32 mouse cellular contexts compared by ENCODE assay signal in genomic region chr7:34159167-34159566, GRCm38 (mm10). TPM values are rescaled to one million over a fixed set of nuclear protein-coding genes. Genes with fewer than 3 reads are reported as not detected.
DNase-seq lines count a peak whose midpoint lies in the region; ATAC-seq and TF ChIP-seq lines count a peak whose summit lies in the region.
"Had no signal": no experiment of that assay in that cellular context is flagged by ENCODE, and none has a peak within 500 bp of the region (broad histone marks: within the 10 kb centered on the region; RNA-seq: fewer than 3 reads in every experiment).

No protein-coding gene starts in this region.

- 90% methylated on average over 3 of the region's 3 CpGs for whole genome bisulfite sequencing in cerebellum, adult 2 months
- 96% methylated on average over 3 of the region's 3 CpGs for WGBS in kidney, adult 2 months
- WGBS in kidney, embryonic 16.5 days = 89% methylated on average over 3 of the region's 3 CpGs
- 90% methylated on average over 3 of the region's 3 CpGs for WGBS in lung, postnatal 0 days

- H3K4me1 ChIP-seq in cerebellum, adult 2 months (ENCODE audit: control insufficient read depth, insufficient read depth, low read length) = no peaks in the 10 kb centered on the region
- no peaks in the 10 kb centered on the region for H3K4me1 ChIP-seq in kidney, adult 2 months (ENCODE audit: control insufficient read depth, insufficient read depth, low read length)
- H3K4me1 ChIP-seq in kidney, embryonic 16.5 days (ENCODE audit: insufficient read depth, low read length) = no peaks in the 10 kb centered on the region
- H3K4me1 ChIP-seq in lung, postnatal 0 days (ENCODE audit: insufficient read depth, low read depth, low read length) = no peaks in the 10 kb centered on the region
- H3K4me1 ChIP-seq: heart, embryonic 13.5 days; hindbrain, embryonic 10.5 days; hindbrain, embryonic 15.5 days; limb, embryonic 13.5 days; liver, embryonic 12.5 days; megakaryocyte, embryonic 14.5 days; midbrain, embryonic 12.5 days; neural tube, embryonic 12.5 days had no signal

- peaks cover 15% of the 10 kb centered on the region for H3K36me3 ChIP-seq in kidney, adult 2 months (ENCODE audit: control insufficient read depth, insufficient read depth, low read length)
- peaks cover 95% of the 10 kb centered on the region for H3K36me3 ChIP-seq in kidney, embryonic 16.5 days (ENCODE audit: insufficient read depth, low read length)
- H3K36me3 ChIP-seq in lung, postnatal 0 days (ENCODE audit: insufficient read depth, low read length) = peaks cover 64% of the 10 kb centered on the region

- H3K27ac ChIP-seq in cerebellum, adult 2 months (ENCODE audit: insufficient read depth, low read length) = no peak overlapping the region
- no peak overlapping the region for H3K27ac ChIP-seq in kidney, adult 2 months (ENCODE audit: insufficient read depth, low read depth, low read length)
- no peak overlapping the region for H3K27ac ChIP-seq in kidney, embryonic 16.5 days (ENCODE audit: low read length)
- H3K27ac ChIP-seq in lung, postnatal 0 days (ENCODE audit: low read length) = no peak overlapping the region
- H3K27ac ChIP-seq: heart, embryonic 13.5 days; hindbrain, embryonic 10.5 days; hindbrain, embryonic 15.5 days; limb, embryonic 13.5 days; liver, embryonic 12.5 days; midbrain, embryonic 12.5 days; neural tube, embryonic 12.5 days had no signal

- H3K9me3 ChIP-seq in kidney, embryonic 16.5 days (ENCODE audit: low read length) = no peaks in the 10 kb centered on the region
- H3K9me3 ChIP-seq in lung, postnatal 0 days (ENCODE audit: low read length) = no peaks in the 10 kb centered on the region
- H3K9me3 ChIP-seq: heart, embryonic 13.5 days; hindbrain, embryonic 10.5 days; hindbrain, embryonic 15.5 days; limb, embryonic 13.5 days; liver, embryonic 12.5 days; megakaryocyte, embryonic 14.5 days; midbrain, embryonic 12.5 days; neural tube, embryonic 12.5 days had no signal

- TF ChIP-seq POLR2A in cerebellum, adult 2 months (IDR thresholded peaks at IDR 0.05; ENCODE audit: borderline replicate concordance, insufficient read depth, low read length) = no peak
- TF ChIP-seq POLR2A in kidney, adult 2 months (IDR thresholded peaks at IDR 0.05; ENCODE audit: low read depth, low read length) = no peak

- TF ChIP-seq CTCF in cerebellum, adult 2 months (IDR thresholded peaks at IDR 0.05; ENCODE audit: borderline replicate concordance, insufficient read depth, low read depth, low read length) = 0 out of 2 replicates have a peak, but pooled peaks have one; percentile 8
- TF ChIP-seq CTCF in kidney, adult 2 months (conservative IDR thresholded peaks at IDR 0.05; ENCODE audit: insufficient read depth, insufficient read length, low read depth, low read length) = 0 out of 2 replicates have a peak, but pooled peaks have one; percentile 4
- TF ChIP-seq CTCF in lung, postnatal 0 days (IDR thresholded peaks at IDR 0.05) = peak; percentile 20; the same call in 1 of the 2 replicates

- no peak for DNase-seq in cerebellum, adult 2 months
- DNase-seq in kidney, adult 2 months = no peak
- DNase-seq in lung, postnatal 0 days (ENCODE audit: low spot score) = no peak
- DNase-seq in lung, postnatal 4 days = no peak
- no peak for DNase-seq in MN1 (ENCODE audit: low spot score)
- DNase-seq in thymus, postnatal 10 days (ENCODE audit: low spot score in 2 of 2) = no peak
- DNase-seq: adrenal gland, postnatal 10 days; cerebellum, adult 18-20 months; cerebellum, postnatal 14 days; gastrocnemius, postnatal 25 days; heart, postnatal 10 days; kidney, adult 8-10 months; kidney, postnatal 10 days; lung, adult 18-20 months; lung, postnatal 14 days; right cerebral cortex, adult 18-20 months; spleen, adult 18-20 months; thymus, adult 18-20 months; thymus, postnatal 36 days had no signal

- H3K27me3 ChIP-seq in cerebellum, adult 2 months (ENCODE audit: control insufficient read depth, insufficient read depth, low read length) = no peaks in the 10 kb centered on the region
- H3K27me3 ChIP-seq in kidney, adult 2 months (replicated peaks; ENCODE audit: control insufficient read depth, insufficient read depth, low read length) = no peaks in the 10 kb centered on the region
- H3K27me3 ChIP-seq in kidney, embryonic 16.5 days (ENCODE audit: insufficient read depth, low read length) = no peaks in the 10 kb centered on the region
- H3K27me3 ChIP-seq in lung, postnatal 0 days (replicated peaks; ENCODE audit: insufficient read depth, low read length) = no peaks in the 10 kb centered on the region
- H3K27me3 ChIP-seq: heart, embryonic 13.5 days; hindbrain, embryonic 15.5 days; limb, embryonic 13.5 days; liver, embryonic 12.5 days; megakaryocyte, embryonic 14.5 days; midbrain, embryonic 12.5 days; neural tube, embryonic 12.5 days had no signal

- no peak overlapping the region for H3K9ac ChIP-seq in kidney, embryonic 16.5 days (replicated peaks; ENCODE audit: low read length)
- no peak overlapping the region for H3K9ac ChIP-seq in lung, postnatal 0 days (replicated peaks; ENCODE audit: low read depth)
- H3K9ac ChIP-seq: heart, embryonic 13.5 days; hindbrain, embryonic 15.5 days; limb, embryonic 13.5 days; liver, embryonic 12.5 days; midbrain, embryonic 12.5 days; neural tube, embryonic 12.5 days had no signal

- TF ChIP-seq EP300 in lung, postnatal 0 days (IDR thresholded peaks at IDR 0.05) = no peak

- no peak overlapping the region for H3K4me2 ChIP-seq in kidney, embryonic 16.5 days (replicated peaks; ENCODE audit: low read depth, low read length)
- no peak overlapping the region for H3K4me2 ChIP-seq in lung, postnatal 0 days (replicated peaks; ENCODE audit: low read depth, low read length)
- H3K4me2 ChIP-seq: heart, embryonic 13.5 days; hindbrain, embryonic 15.5 days; limb, embryonic 13.5 days; liver, embryonic 12.5 days; midbrain, embryonic 12.5 days; neural tube, embryonic 12.5 days had no signal

- H3K4me3 ChIP-seq in cerebellum, adult 2 months (replicated peaks; ENCODE audit: insufficient read depth, low read depth, low read length) = no peak overlapping the region
- H3K4me3 ChIP-seq in kidney, adult 2 months (ENCODE audit: insufficient read depth, low read depth, low read length) = no peak overlapping the region
- H3K4me3 ChIP-seq in kidney, embryonic 16.5 days (ENCODE audit: low read length) = no peak overlapping the region
- no peak overlapping the region for H3K4me3 ChIP-seq in lung, postnatal 0 days (ENCODE audit: low read depth, low read length)
- H3K4me3 ChIP-seq: erythroblast, embryonic 14.5 days; heart, embryonic 13.5 days; hindbrain, embryonic 10.5 days; hindbrain, embryonic 15.5 days; limb, embryonic 13.5 days; liver, embryonic 12.5 days; megakaryocyte, embryonic 14.5 days; midbrain, embryonic 12.5 days; myocyte; neural tube, embryonic 12.5 days had no signal

- no peak for ATAC-seq in cerebellum, adult (ENCODE audit: insufficient number of reproducible peaks, low FRiP score, low TSS enrichment)
- no peak for ATAC-seq in kidney, embryonic 16.5 days (ENCODE audit: low FRiP score, low TSS enrichment)
- no peak for ATAC-seq in lung, postnatal 0 days
- ATAC-seq: inflammation-experienced regulatory T-cells, adult 6 months; liver, embryonic 12.5 days had no signal

RNA-seq across cellular contexts. Expression of gene Uba2, which starts 10.2 kb away (rescaled TPM):
- 106 and 110 TPM in 2 replicates for polyA plus RNA-seq in cerebellum, adult 2 months (2012; rRNA removed)
- polyA plus RNA-seq in kidney, adult 2 months (2012; rRNA removed) = 28.4 and 32.7 TPM in 2 replicates
- polyA plus RNA-seq in kidney, embryonic 16.5 days (2015; fragmentation: Nextera tagmentation; extraction: Ambion mirVana) = 212 and 216 TPM in 2 replicates
- polyA plus RNA-seq in lung, postnatal 0 days (2015; fragmentation: Nextera tagmentation; extraction: Ambion mirVana) = 82.8 and 91.2 TPM in 2 replicates

RNA-seq across cellular contexts. Expression of gene Wtip, which starts 26.1 kb away (rescaled TPM):
- 6.0 and 6.1 TPM in 2 replicates for polyA plus RNA-seq in cerebellum, adult 2 months (2012; rRNA removed)
- 22.6 and 28.7 TPM in 2 replicates for polyA plus RNA-seq in kidney, adult 2 months (2012; rRNA removed)
- polyA plus RNA-seq in kidney, embryonic 16.5 days (2015; fragmentation: Nextera tagmentation; extraction: Ambion mirVana) = 6.1 and 7.3 TPM in 2 replicates
- 7.9 and 8.5 TPM in 2 replicates for polyA plus RNA-seq in lung, postnatal 0 days (2015; fragmentation: Nextera tagmentation; extraction: Ambion mirVana)
- polyA plus RNA-seq: inflammation-experienced regulatory T-cells, adult 6 months had no signal

RNA-seq across cellular contexts. Expression of gene Pdcd2l, which starts 37.3 kb away (rescaled TPM):
- polyA plus RNA-seq in cerebellum, adult 2 months (2012; rRNA removed) = 40.0 and 41.8 TPM in 2 replicates
- 22.8 and 25.1 TPM in 2 replicates for polyA plus RNA-seq in kidney, adult 2 months (2012; rRNA removed)
- 70.4 and 77.0 TPM in 2 replicates for polyA plus RNA-seq in kidney, embryonic 16.5 days (2015; fragmentation: Nextera tagmentation; extraction: Ambion mirVana)
- polyA plus RNA-seq in lung, postnatal 0 days (2015; fragmentation: Nextera tagmentation; extraction: Ambion mirVana) = 34.0 and 37.9 TPM in 2 replicates
